Mouse (Mus musculus) heart, adult 2 months (tissue): ENCODE measurements around the gene Qpctl.

Experiments
- CTCF ChIP-seq: fragments of 200-600 bp; IDR thresholded peaks from 2 replicates; pipeline ENCODE4 v1.8.1; 2022; ENCODE audit warnings: antibody characterized with exemption, mild to moderate bottlenecking, moderate library complexity
- POLR2A ChIP-seq: fragments of 200-500 bp; IDR thresholded peaks from 2 replicates; pipeline ENCODE4 v1.6.1; 2011; ENCODE audit warnings: mild to moderate bottlenecking, low read depth, low read length, control low read depth; ENCODE audit not compliant: insufficient read depth

DNA sequence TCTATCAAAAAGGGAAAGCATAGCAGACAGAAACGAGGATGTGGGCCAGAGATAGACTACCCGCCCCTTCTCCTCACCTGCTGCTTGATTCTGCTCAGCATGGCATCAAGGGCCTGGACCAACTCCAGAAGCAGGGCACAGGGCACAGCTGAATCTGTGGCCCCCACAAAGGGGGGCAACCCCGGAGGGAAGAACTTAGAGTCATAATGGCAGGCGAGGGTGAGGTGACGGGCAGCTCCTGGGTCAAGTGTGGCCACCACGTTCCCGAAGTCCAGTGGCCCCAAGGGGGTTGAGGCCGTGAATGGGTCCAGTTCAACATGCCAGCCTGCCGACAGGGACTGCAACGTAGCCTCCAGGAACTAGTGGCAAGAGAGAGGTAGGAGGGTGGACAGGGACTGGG lies 2.3 kb downstream of the Qpctl start:
- TF ChIP-seq CTCF = no peak
- no peak for TF ChIP-seq POLR2A
